Mouse (Mus musculus): ENCODE measurements at regions not wholly inside any gene's neighbourhood (a gene's known extent, or its start where the extent isn't known, plus 50 kb on each side); places are given as distances from the start of the nearest gene placed in this dataset.

- no peak for DNase-seq (ENCODE audit: low spot score in 2 of 2)
These were observed 128.0 kb downstream of the Lrrc30 start for GRCm38 (mm10) chr17:67504502-67505033.

- DNase-seq (ENCODE audit: low spot score in 2 of 2), result no peak
These were observed 129.2 kb downstream of the Lrrc30 start for GRCm38 (mm10) chr17:67503125-67503878.

DNA sequence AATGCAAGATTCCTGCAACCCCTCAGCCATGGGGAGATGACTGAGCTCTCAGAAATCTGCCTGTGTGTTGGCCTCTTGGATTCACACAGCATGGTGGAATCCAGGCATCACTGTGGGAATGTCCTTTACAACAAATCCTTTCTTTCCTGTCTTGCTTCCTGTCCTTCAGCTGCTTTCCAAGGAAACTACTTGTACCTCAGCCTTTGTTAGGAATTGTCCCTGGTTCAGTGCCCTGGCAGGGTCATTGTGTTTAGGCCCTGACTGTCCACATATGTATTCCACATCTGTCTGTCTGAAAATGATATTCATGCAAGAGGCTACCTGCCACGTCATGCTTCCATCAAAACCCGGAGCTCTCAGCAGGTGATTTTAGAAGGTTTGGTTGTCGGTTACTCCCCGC lies 129.9 kb downstream of the Lrrc30 start:
- DNase-seq (ENCODE audit: low spot score in 2 of 2), result no peak

GRCm38 (mm10) chr17:67499783-67500641 lies 132.5 kb downstream of the Lrrc30 start:
- DNase-seq (ENCODE audit: low spot score in 2 of 2), result no peak

DNA sequence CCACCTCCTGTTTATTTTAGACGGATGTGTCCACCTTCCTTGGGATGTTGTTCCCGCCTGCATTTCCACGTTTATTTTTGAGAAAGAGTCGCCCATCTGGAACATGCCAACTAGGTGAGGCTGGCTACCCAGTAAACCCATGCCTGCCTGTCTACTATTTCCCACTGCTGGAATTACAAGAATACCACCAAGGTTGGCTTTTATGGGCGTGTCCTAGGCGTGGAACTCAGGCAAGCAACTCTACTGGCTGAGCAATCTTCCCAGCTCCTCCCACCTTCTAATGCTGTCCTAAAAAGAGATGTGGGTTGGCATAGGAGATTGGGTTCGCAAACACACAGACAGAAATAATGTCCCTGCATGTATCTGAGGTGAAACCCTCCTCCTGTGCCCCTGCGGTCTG lies 135.1 kb downstream of the Lrrc30 start:
- no peak for DNase-seq (ENCODE audit: low spot score in 2 of 2)

DNA sequence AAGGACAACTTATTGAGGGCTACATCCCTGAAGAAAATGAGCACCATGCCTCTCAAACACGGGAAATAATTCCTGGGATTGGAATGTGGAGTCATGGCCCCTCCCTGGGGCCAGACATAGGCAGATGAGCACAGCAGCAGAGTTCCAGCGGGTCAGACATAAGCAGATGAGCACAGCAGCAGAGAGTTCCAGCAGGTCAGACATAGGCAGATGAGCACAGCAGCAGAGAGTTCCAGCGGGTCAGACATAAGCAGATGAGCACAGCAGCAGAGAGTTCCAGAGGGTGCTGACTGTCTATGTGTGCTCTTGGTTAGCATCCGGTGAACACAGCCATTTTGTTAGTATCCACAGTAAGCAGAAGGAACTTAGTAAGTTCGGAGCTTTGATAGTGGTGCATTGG lies 126.2 kb upstream of the Ptprm start:
- DNase-seq (ENCODE audit: low spot score in 2 of 2), result no peak

DNA sequence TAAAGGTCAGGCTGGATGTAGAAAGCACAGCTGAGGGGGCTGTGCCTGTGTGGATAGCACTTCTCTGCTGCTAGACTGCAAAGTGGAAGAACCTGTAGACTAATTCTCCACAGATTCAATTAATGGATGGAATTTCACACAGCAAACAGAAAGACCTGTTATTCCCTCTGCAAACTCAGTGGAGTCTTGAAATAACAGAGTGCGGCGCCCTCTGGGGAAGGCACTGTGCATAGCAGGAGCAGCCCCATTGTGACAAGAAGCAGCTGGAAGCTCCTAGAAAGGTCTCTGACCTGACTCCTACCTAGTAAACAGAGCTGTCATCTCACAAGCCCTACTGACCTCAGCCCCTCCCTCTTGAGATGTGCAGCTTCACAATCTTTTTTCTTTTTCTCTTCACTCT lies 118.9 kb upstream of the Ptprm start:
- peak; percentile 9 to 25 for DNase-seq (ENCODE audit: low spot score in 2 of 2)

DNA sequence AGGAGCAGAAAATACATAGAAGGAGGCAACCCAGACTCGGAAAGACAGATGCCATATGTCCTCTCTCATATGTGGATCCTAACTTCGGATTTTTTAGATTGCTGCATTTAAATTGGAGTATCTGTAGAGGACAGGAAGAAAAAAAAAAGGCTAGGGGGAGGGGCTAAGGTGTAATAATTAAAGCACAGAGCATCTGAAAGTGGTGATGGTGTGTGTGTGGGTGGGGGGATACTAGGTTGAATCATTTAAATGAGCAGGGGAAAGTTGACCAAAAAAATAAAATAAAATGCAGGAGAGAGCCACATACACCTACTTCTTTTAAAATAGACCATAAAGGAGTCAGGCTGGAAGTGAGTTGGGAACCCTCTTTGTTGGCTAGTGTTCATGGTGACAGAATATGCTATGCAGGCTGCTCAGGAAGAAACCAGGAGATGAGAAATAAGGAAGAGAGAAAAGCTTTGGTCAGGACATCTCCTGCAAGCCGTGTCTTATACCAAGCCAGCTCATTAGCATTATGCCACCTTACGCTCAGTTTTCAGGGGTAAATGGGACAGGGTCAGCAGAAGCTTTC lies 104.7 kb upstream of the Ptprm start:
- no peak for DNase-seq (ENCODE audit: low spot score in 2 of 2)

- no peak for DNase-seq (ENCODE audit: low spot score in 2 of 2)
These were observed 97.7 kb upstream of the Ptprm start for GRCm38 (mm10) chr17:67451966-67452365.

DNA sequence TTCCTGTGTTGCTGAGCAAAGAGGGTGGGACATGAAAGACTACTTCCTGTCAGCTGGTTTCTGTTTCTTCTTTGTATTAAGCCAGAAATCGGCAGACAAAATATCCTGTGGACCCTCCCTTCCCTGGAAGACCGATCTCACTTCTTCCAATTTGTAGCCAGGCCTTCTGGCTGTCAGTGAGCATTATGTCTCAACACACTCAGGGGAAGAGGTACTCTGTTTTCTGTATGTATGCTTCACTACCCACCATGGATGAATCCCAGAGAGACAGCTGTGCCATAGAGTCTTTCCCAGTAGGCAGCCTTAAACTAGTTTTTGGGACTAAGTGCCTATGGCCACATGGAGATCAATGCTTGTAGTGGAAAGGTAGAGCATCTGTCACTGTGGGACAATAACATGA lies 96.8 kb upstream of the Ptprm start:
- no peak for DNase-seq (ENCODE audit: low spot score in 2 of 2)

GRCm38 (mm10) chr17:67450021-67450420 lies 95.8 kb upstream of the Ptprm start:
- DNase-seq (ENCODE audit: low spot score in 2 of 2), result no peak

GRCm38 (mm10) chr17:67445986-67446385 lies 91.7 kb upstream of the Ptprm start:
- no peak for DNase-seq (ENCODE audit: low spot score in 2 of 2)

GRCm38 (mm10) chr17:67440961-67441360 lies 86.7 kb upstream of the Ptprm start:
- DNase-seq (ENCODE audit: low spot score in 2 of 2), result no peak

GRCm38 (mm10) chr17:67419956-67420711 lies 65.9 kb upstream of the Ptprm start:
- DNase-seq (ENCODE audit: low spot score in 2 of 2), result no peak

- DNase-seq (ENCODE audit: low spot score in 2 of 2), result no peak
These were observed 58.4 kb upstream of the Ptprm start for GRCm38 (mm10) chr17:67412546-67413250.

DNA sequence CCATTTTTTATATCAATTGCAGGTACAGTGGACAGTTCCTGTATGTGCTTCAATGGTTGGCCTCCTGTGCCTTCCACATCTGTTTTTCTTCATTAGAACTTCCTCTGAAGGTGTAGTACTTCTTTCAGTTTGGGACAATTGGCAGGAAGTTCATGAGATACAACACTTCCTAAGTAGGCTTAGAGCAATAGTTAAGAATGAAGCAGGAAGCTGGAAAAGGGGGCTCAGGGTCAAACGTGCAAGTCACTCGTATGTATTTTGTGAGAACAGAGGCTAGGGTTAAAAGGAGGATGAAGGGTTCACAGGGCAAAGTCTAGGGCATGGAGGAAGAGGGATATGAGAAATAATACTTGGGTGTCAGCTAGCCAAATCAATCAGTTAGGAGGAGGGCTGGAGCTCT lies 55.7 kb upstream of the Ptprm start:
- no peak for DNase-seq (ENCODE audit: low spot score in 2 of 2)

- DNase-seq (ENCODE audit: low spot score in 2 of 2), result no peak
These were observed 51.7 kb upstream of the Ptprm start for GRCm38 (mm10) chr17:67405934-67406333.

Measured in adrenal gland, postnatal 4 days (tissue).